Mouse (Mus musculus): ENCODE data around the gene Gm43517.

Gene Gm43517

GRCm38 (mm10) chr12:49384876-49385630 is at the start of gene Gm43517:
TSS of gene Gm43517 (plus strand) at chr12:49385174.
- in situ Hi-C loops (cut with MboI; ENCODE audit: low pct_unique_long_range_greater_than_20kb in 1 of 2, low sequenced_read_pairs in 2 of 2, unreplicated experiment in 1 of 2), result loop anchor here in 1 of 2 experiments (25.0 kb wide), 1 partner anchor 1577 kb away; no protein-coding TSS in a partner anchor

- in situ Hi-C loops (cut with MboI; ENCODE audit: low pct_unique_long_range_greater_than_20kb in 1 of 2, low sequenced_read_pairs in 2 of 2, unreplicated experiment in 1 of 2), result no loop called here
Observed at GRCm38 (mm10) chr12:49349697-49350096, 35.3 kb upstream of the Gm43517 start.

DNA sequence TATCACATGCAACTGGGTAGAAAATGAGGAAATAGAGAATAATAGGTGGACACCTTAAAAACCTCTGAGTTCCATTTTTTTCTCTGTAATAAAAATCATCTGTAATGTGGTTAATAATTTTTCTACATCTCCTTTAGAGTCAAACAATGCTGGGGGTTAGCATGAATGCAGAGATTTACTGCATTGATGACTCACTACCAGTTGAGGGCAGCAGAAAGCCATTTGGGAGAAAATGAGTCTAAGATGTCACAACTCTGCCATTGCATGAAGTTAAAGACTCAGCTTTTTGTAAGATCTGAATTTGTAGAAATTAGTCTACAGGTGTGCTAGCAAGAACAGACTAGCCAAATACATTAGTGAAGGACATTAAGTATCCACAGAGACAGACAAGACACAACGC is 16.0 kb upstream of the Gm43517 start:
- in situ Hi-C loops (cut with MboI; ENCODE audit: low pct_unique_long_range_greater_than_20kb in 1 of 2, low sequenced_read_pairs in 2 of 2, unreplicated experiment in 1 of 2), result no loop called here

DNA sequence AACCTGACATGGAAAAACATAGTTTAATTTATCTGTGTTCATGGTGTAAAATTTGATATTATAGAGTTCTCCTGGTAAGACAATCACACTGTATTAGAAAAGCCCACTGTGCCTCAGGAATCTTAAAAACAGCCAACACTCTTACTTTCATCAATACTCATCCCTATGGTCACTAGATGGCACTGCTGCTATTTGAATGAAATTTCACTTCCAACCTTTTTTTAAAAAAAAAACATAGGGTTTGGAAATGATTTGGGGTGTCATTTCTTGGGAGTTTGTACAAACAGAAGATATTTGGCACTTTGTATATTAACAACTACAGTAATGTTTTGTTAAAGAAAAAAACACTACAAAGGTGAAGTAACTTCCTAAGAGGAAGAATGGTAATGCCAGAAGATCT is 12.8 kb upstream of the Gm43517 start:
- in situ Hi-C loops (cut with MboI; ENCODE audit: low pct_unique_long_range_greater_than_20kb in 1 of 2, low sequenced_read_pairs in 2 of 2, unreplicated experiment in 1 of 2), result no loop called here

DNA sequence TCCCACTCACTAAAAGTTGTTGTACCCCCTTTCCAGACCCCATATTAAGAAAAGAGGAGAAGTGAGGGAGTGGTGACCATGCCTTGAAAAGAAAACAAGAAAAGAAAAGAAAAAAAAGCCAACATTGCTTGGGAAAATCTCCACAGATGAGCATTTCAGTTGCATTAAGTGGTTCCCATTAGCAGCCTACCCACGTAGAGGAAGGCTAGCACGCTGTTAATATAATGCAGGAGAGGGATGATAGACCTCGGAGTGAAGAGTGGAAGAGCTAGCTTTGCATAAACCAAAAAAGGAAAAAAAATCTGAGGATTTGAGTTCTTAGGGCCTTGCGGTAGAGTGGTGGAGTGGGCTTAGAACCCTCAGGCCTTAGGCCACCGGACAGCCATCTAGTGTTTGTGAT is 11.8 kb upstream of the Gm43517 start:
- in situ Hi-C loops (cut with MboI; ENCODE audit: low pct_unique_long_range_greater_than_20kb in 1 of 2, low sequenced_read_pairs in 2 of 2, unreplicated experiment in 1 of 2), result no loop called here

GRCm38 (mm10) chr12:49373821-49374605 is 11.0 kb upstream of the Gm43517 start:
- in situ Hi-C loops (cut with MboI; ENCODE audit: low pct_unique_long_range_greater_than_20kb in 1 of 2, low sequenced_read_pairs in 2 of 2, unreplicated experiment in 1 of 2), result no loop called here

GRCm38 (mm10) chr12:49374606-49374995 is 10.4 kb upstream of the Gm43517 start:
- in situ Hi-C loops (cut with MboI; ENCODE audit: low pct_unique_long_range_greater_than_20kb in 1 of 2, low sequenced_read_pairs in 2 of 2, unreplicated experiment in 1 of 2), result no loop called here

- in situ Hi-C loops (cut with MboI; ENCODE audit: low pct_unique_long_range_greater_than_20kb in 1 of 2, low sequenced_read_pairs in 2 of 2, unreplicated experiment in 1 of 2), result loop anchor here in 1 of 2 experiments (25.0 kb wide), 1 partner anchor 1587 kb away; no protein-coding TSS in a partner anchor
Observed at GRCm38 (mm10) chr12:49375427-49376317, 9.3 kb upstream of the Gm43517 start.

DNA sequence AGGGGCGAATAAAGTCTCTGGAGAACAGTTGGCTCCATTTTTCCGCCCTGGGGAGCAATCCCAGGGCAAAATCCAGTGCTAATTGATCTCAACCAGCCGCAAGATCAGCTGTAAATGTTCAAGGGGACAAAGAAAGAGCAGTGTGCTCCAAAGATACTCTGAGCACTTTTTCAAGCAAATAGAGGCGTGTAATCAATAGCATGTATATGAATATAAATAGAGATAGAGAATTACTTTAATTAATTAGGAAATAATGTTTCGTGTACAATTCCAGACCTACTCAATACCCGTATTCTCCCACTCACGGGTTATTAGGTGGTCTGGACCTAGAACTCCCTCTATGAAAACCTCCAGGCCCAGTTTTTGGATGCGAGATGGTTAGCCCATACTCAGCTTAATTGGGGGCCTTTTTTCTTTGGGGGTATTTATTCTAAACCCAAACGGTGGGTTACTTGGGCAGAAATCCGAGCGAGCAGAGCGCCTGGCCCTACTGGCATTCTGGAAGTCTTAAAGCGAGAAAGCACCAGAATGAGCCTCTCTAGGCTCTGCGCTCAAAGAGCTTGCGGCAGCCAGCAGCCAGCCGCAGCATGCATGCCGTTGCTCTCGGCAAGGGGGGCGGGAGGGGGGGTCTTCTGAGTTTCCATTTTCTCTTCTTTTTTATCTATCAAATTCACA is 8.5 kb upstream of the Gm43517 start:
- in situ Hi-C loops (cut with MboI; ENCODE audit: low pct_unique_long_range_greater_than_20kb in 1 of 2, low sequenced_read_pairs in 2 of 2, unreplicated experiment in 1 of 2), result loop anchor here in 1 of 2 experiments (25.0 kb wide), 1 partner anchor 1586 kb away; no protein-coding TSS in a partner anchor

DNA sequence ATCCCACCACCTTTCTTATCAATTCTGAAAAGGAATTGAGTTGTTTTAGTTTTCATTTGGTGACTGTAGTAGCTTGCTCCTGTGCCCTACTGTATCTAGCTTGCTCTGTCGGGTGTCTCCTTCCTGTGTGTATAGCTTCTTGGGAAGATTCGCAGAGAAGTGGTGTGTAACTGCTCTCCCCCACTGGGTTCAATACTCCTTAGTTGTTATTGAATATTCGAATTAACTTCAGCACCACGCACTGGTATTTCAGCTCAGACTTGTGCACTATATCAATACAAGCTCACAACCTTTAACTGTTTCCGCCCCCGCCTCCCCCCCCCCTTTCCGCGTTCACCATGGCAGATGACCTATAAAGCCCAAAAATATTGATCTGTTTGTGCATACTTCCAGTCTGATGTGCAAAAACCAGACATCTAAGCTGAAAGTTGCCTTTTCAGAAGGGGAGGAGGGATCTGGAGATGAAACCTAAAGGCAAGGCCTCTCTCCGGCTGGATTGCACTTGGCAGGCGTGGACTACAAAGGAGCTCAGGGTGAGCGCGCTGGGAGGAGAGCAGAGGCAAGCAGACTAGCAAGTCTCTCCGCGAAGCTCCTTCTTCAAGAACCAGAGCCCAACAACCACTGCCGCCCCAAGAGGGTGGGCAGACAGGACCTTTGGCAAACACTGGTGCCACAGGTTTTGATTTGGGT is 7.5 kb upstream of the Gm43517 start:
- in situ Hi-C loops (cut with MboI; ENCODE audit: low pct_unique_long_range_greater_than_20kb in 1 of 2, low sequenced_read_pairs in 2 of 2, unreplicated experiment in 1 of 2), result loop anchor here in 1 of 2 experiments (25.0 kb wide), 1 partner anchor 1585 kb away; no protein-coding TSS in a partner anchor

GRCm38 (mm10) chr12:49378920-49379319 is 6.1 kb upstream of the Gm43517 start:
- in situ Hi-C loops (cut with MboI; ENCODE audit: low pct_unique_long_range_greater_than_20kb in 1 of 2, low sequenced_read_pairs in 2 of 2, unreplicated experiment in 1 of 2), result loop anchor here in 1 of 2 experiments (25.0 kb wide), 1 partner anchor 1583 kb away; no protein-coding TSS in a partner anchor

DNA sequence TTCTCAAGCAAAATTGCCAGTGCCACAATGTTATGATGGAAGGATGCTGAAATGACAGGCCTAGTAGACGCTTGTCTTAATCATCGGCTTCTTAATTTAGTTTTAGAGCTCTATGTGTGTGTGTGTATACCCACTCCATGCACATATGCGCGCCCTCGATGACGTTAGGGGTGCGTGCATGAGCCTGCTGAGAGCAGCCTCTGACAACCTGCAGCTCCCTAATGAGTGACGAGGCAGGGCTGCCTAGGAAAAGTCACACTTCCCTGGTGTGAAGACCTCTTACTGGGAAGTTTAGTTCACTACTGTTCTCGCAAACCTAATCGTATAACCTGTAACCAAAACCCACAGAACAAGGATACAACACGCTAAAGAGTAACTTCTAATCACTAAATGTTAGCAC is 5.5 kb upstream of the Gm43517 start:
- in situ Hi-C loops (cut with MboI; ENCODE audit: low pct_unique_long_range_greater_than_20kb in 1 of 2, low sequenced_read_pairs in 2 of 2, unreplicated experiment in 1 of 2), result loop anchor here in 1 of 2 experiments (25.0 kb wide), 1 partner anchor 1583 kb away; no protein-coding TSS in a partner anchor

GRCm38 (mm10) chr12:49380442-49380841 is 4.5 kb upstream of the Gm43517 start:
- in situ Hi-C loops (cut with MboI; ENCODE audit: low pct_unique_long_range_greater_than_20kb in 1 of 2, low sequenced_read_pairs in 2 of 2, unreplicated experiment in 1 of 2), result loop anchor here in 1 of 2 experiments (25.0 kb wide), 1 partner anchor 1582 kb away; no protein-coding TSS in a partner anchor

GRCm38 (mm10) chr12:49381031-49381525 is 3.9 kb upstream of the Gm43517 start:
- in situ Hi-C loops (cut with MboI; ENCODE audit: low pct_unique_long_range_greater_than_20kb in 1 of 2, low sequenced_read_pairs in 2 of 2, unreplicated experiment in 1 of 2), result loop anchor here in 1 of 2 experiments (25.0 kb wide), 1 partner anchor 1581 kb away; no protein-coding TSS in a partner anchor

GRCm38 (mm10) chr12:49381721-49382365 is 3.1 kb upstream of the Gm43517 start:
- in situ Hi-C loops (cut with MboI; ENCODE audit: low pct_unique_long_range_greater_than_20kb in 1 of 2, low sequenced_read_pairs in 2 of 2, unreplicated experiment in 1 of 2), result loop anchor here in 1 of 2 experiments (25.0 kb wide), 1 partner anchor 1580 kb away; no protein-coding TSS in a partner anchor

Data from mouse embryonic stem cell (cell line).